Mouse (Mus musculus): Measurements from ENCODE around the gene Ube2ql1.
A peak's percentile ranks its signal among the peaks of the same experiment; 100 is the strongest.

The Ube2ql1 gene

DNA sequence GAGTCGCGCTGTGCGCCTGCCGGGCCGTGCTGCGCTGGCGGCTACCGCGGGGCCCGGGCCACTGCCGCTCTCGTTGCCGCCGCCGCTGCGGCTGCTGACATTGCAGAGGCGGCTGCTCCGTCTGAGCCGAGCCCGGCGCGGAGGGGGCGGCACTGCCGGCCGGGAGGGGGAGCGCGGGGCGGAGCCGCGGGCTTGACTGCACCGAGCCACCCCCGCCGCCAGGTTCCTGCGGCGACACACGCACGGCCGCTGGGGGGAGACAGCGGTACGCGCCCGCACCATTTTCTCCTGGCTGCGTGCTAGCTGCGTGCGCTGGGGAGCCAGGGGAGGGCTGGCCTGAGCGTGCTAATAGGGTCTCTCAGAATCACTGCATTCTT is at the start of gene Ube2ql1:
Gene Ube2ql1, minus strand, starts transcription at position 131 of the 377 bp plus-strand sequence.
- DNase-seq (ENCODE audit: low read depth, low spot score), result peak; percentile 42

DNA sequence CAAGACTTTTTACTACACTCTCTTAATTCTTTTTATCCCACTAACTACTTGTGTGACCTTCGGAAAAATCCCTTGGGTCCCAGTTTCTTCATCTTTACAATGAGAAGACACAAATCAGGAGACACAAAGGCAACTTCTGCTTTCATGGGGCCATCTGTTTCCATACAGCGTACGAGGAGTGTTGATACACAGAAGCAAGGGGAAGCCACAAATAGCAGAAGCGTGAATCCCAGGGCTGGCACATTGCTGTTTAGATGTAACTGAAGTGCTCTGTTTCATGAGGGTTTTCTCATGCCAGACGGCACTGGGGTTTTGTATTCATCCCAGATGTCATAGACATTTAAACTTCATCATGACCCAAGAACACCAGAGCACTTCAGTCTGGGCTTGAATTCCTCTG is 49.0 kb upstream of the Ube2ql1 start:
- DNase-seq (ENCODE audit: low read depth, low spot score), result no peak

DNA sequence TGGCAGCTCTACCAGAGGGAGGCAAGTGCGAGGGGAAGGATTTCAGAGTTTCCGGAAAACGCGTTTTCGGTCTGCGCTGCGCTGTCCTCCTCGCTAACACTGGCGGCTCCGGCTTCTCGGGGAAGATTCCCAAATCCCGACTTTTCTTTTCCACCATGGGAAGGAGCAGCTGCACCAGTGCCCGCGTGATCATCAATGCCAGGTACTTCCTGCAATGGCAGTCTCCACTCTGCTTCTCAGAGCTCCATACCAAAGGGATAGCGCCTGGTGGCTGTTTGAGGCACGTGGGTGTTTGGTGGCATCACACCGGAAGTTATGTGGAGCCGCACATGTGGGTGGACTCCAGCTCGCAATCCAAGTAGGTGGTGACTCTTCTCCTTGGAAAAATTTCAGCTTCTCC is 38.5 kb upstream of the Ube2ql1 start:
- DNase-seq (ENCODE audit: low read depth, low spot score), result no peak

DNA sequence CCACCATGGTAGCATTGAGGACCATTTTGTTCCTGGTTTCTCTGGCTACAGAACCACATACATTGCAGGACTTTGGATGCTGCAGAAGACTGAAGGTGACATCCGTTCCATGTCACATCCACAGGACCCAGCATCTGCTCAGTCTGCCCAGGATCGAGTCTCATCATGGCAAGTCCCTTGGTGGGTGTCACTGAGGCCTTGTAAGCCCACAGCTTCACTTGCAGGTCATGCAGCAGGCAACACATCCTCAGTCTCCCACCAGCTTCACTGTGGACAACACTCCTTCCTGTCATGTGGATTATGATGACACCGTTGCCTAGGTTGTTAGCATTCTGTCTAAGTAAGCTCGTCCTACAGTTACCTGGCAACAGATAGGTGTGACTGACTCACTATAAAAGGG is 32.7 kb upstream of the Ube2ql1 start:
- DNase-seq (ENCODE audit: low read depth, low spot score), result no peak

DNA sequence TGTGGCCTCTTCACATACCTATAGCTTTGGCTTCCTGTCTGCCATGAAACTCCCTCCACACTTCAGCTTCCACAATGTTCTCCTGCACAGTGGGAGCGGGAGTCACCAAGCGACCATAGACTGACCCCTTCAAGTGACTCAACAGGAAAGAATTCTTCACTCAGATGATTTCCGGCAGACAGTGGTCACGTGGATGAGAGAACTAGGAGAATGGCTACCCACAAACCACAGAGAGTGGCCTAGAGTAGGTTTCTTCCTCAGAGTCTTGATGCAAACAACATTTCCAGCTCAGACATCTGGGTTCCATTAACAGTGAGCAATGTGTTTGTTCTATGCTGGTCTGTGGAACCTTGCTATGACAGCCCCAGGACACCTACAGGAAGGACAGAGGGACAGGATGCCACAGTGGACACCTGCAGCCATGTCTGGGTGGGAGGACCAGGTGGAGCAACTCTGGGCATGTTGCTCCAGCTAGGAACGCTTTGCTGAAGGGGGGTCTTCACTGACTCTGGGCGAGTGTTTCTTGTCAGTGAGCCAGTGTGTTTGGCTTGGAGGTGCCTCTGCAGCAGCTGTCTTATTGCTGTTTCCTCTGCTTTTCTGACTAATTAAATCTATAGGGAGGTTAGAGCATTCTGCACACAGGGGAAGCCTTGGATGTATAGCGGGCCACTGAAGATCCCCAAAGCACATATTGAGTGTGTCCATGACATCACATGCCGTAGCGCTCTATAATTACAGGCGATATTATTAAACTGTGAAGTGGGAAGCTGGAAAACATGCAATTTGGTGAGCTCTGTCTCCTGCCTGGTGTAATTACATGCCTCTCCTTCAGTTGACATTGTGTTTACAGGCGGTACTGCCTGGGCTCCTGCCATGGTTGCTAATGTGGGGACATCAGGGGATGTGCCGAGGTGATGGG is 31.1 kb upstream of the Ube2ql1 start:
- DNase-seq (ENCODE audit: low read depth, low spot score), result no peak

DNA sequence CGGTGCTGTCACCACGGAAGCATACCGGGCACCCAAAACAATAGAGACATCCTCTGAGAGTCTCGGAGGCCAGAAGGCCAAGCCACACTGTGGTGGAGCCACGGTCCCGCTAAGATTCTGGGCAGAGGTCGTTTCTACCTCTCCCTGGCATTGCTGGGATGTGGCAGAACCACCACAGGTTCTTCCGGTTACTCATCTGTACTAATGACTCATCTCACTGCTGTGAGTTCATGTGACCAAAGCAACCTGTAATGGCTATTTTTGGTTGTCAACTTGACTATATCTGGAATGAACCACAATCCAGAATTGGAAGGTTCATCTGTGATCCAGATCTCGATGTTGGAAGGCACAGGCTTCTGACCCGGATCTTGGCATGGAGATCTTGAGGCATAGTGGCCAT is 28.5 kb upstream of the Ube2ql1 start:
- no peak for DNase-seq (ENCODE audit: low read depth, low spot score)

DNA sequence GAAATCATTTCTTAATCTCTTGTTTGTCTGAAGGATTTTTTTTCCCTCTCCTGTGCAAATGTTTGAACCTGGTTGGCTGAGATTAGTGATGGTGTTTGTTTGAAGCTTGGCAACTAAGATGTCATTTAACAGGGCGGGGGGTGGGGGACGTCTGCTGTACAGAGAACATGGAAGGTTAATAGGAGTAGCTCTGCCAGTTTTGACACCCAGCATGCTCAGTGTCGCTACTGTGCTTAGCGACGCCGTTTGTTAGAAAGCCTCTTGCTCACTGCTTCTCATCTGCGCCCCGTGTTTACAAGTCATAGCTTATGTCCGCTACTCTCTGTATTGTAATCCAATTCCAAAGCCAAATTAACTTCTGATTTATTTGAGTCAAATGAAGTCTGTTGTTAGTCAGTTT is 25.0 kb upstream of the Ube2ql1 start:
- no peak for DNase-seq (ENCODE audit: low read depth, low spot score)

DNA sequence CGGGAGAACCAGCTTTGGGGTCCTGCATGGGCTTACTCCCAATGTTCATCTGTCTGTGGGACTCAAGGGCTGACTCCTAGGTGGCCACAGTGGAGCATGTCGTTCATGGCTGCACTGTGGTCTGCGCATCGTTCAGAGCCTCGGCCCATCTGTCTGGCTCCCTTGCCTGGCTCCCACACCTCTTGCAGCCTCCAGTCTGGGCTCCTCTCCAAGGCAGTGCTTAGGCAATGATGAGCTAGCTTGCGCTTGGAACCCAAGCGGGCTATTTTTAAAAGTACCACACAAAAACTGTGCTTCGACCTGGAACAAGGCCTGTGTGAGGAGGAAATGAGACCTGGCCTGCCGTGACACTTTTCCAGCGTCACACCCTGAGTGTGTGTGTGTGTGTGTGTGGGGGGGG is 21.7 kb upstream of the Ube2ql1 start:
- no peak for DNase-seq (ENCODE audit: low read depth, low spot score)

DNA sequence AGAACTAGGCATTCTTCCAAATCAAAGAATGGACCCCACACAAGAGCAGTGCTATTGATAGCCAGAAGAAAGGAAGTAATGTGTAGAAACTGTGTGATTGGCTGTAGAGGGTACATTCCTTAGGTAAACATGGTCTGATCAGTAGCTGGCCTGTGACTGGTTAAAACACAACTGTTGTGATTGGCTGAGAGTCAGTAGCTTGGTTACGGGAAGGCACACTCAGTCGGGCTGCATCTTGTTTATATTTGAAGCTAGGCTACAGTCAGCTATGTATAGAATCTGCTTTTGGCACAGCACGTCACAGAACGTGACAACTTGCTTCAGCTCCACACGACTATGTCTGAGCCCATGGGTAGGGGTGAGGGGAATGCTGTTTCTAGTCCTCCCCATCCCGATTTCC is 19.3 kb upstream of the Ube2ql1 start:
- DNase-seq (ENCODE audit: low read depth, low spot score), result no peak

DNA sequence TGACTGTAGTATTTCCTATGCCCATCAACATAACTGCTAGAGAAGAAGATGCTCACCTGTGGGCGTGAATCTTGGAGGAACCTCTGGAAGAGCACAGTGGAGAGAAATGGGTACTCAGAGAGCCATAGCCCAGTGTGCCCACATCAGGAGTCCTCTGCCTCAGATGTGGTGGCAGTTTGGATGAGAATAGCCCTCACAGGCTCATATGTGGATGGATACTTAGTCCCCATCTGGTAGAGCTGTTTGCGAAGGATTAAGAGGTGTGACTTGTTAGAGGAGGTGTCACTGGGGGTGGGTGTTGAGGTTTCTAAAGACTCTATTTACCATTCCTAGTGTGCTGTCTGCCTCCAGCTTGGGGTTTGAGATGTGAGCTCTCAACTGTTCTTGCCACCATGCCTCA is 13.2 kb upstream of the Ube2ql1 start:
- no peak for DNase-seq (ENCODE audit: low read depth, low spot score)

DNA sequence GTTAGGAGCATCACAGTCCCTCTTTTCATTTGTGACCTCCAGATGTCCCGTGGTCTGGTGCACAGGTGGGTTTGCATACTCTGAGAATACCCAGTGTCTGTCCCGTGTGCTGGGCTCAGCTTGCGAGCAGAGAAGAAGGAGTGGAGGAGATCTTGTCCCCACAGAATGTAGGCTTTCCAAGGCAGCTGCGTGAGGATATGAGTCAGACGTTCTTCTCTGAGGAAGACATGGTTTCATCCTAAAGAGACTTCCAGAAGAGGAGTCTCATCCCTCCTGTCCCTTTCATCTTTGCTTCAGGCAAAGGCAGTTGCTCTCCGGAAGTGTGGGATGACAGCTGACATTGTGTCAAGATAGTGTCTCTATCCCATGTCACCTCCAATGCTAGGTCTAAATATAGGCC is 11.8 kb upstream of the Ube2ql1 start:
- DNase-seq (ENCODE audit: low read depth, low spot score), result no peak

DNA sequence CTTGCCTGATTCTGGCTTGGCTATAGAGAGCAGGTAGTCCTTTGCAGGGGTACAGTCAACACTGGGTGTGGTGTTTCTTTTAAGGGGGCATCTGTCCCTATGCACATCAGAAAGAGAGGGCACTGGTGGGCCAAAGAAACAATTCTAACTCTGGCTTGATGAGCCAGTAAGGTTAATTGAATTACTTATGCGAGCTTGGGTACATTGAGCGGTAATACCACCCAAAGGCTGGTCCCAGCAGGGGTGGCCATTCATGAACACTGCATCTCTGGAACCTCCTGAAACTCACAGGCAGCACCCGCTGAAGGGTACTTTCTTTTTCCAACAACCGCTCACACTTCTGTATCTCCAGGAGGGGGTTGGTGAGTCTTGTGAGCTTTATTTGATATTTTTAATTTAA is 9.1 kb upstream of the Ube2ql1 start:
- no peak for DNase-seq (ENCODE audit: low read depth, low spot score)

DNA sequence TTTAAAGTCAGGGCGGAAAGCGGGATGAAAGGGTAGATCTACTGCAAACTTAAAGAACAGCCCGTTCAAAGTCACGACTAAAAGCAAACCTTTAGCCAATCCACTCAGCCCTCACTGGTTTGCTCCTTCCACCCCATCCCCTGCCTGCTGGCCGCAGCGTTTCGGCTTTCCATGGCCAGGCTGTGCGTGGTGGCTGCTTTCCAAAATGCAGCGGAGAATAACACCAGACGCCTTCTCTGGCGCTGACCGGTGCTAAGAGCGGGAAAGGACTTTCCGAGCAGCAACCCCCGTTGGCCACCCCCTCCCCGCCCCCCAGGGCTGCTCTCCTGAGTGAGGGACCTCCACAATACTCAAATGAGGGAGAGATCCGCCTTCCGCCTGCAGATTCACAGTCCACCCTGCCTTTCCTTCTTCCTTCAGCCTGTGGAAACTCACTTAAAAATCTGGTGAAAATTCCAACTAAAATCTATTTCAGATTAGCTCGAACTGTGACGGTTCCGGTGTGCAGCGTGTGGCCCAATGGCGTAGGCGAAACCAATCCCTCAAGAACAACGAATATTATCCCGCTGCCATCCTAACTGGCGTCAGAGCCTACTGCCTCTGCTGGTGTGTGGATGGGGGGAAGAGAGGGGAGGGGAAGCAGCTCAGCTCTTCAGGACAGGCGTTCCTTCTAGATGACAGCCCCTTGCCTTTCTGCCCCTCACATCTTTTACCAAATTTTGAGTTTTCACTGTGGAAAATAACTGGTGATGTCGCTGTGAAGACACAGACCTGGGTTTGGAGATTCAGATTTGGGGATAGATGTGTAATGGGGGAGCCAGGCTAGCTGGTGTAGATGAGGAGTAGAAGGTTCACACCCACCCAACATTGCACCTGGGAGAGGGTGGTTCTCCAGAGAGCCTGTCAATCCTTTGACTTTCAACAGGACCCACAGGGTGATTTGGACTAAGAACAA is 919 bp upstream of the Ube2ql1 start:
- DNase-seq (ENCODE audit: low read depth, low spot score), result no peak

DNA sequence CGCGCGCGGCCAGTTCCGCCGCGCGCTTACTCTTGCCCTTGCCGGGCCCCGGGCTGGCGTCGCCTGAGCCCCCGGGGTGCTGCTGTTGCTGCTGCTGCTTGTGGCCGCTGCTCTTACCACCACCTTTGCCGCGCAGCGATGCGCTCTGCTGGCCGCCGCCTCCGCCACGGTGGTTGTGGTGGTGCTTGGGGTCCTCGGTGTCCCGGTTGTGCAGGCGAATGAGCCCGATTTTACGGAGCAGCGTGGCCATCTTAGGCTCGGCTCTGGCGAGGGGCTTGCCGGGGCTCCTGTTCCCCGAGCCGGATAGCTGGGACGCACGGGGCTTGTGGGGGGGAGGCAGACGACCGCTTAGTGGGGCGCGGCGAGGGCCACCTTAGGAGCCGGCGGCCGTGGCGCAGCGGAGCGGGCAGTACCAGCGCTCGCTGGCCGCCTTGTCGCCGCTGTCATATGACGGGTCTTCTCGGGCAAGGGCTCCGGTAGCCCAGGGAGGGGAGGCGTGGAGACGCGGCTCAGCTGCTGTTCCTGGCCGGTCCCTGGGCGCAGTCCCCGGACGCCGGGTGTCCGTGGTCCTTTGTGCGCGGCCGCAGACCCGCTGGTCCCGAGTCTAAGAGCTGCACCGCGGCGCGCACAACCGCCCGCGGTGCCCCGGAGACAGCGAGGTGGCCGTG is 464 bp downstream of the Ube2ql1 start:
- DNase-seq (ENCODE audit: low read depth, low spot score), result peak; percentile 8

DNA sequence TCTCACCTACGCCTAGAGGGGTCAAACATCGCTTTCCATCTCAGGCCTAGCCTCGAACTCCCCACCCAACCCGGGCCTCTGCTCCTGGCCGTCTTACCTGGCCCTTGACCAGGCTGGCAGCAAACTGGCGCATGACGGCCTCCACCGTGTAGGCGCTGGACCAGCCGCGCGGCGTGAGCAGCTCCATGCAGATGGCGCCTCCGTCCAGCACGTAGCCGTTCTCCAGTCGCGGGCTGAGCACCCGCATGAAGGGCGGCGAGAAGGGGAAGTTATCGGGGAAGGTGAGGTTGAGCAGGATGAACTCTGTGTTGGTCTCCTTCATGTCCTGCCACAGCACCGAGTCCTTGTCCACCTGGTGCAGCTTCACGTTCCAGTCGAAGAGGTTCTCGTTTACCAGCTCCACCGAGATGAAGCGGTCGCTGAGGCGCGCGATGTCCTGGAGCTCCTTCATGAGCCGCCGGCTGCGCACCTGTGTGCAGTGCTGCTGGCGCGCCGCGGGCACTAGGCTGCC is 1.2 kb downstream of the Ube2ql1 start:
- DNase-seq (ENCODE audit: low read depth, low spot score), result no peak

DNA sequence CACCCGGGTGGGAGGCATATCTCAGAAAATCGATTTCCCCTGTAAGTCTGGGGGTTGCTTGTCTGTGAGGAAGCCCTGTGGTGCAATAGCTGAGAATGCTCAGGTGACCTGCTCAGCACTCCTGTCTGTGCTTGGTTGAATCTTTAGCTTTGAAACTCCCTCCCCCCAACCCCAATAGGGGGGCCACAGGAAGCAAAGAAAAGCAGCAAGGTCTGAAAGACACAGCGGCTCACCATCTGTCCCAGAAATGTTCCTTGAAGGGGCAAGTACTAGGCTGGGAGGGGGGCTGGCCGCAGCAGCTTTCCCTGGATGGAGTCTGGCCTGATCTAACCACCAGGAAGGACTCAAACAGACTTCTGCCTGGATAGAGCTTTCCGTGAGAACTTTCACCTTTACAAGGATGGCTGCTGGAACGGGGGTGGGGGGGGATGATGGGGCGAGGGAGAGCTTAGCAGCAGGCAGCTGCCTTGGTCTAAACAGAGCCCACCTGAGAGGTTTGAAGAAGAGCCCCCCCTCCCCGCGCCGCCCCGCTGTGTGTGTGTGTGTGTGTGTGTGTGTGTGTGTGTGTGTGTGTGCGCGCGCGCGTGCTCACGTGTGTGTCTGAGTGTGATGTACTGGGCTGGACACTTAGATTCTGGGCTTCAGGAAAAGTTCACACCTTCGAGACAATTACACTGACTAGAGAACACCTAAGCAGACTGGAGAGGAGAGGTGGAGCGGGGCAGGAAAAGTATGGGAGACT is 2.1 kb downstream of the Ube2ql1 start:
- DNase-seq (ENCODE audit: low read depth, low spot score), result no peak

DNA sequence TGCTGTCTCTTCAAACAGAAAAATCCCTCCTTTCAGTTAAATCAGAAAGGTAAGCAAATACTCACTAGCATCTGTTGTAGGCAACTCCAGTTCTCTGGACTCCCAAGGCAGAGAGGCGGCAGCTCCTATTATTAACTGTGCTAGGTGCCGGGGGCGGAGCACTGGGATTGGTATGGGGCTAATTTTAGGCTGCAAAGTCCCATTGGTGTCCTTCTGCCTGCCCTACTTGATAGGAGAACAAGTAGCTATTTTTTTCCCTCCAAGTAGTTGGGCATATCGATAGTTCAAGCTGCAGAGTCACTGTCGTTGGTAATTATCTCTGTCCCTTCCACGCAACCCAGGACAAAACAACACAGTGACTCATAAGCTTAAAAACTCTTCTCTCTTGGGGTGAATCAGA is 7.1 kb downstream of the Ube2ql1 start:
- DNase-seq (ENCODE audit: low read depth, low spot score), result no peak

DNA sequence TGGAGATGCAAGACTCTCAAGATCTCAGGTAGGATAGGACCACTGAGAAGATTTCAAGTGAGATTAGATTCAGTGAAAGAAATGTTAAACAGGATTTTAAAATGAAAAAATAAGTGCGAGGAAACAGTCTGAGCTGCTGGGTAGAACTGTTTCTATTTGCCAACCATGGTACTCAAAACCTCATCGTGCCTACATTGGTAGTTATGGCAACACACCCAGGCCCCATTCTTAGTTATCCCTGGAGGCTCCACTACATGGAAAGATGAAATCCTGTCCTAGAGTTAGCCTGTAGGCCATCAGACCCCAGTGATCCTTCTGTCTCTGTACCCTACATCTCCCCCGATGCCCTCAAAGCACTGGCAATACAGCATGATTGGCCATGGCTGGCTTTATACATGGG is 14.3 kb downstream of the Ube2ql1 start:
- no peak for DNase-seq (ENCODE audit: low read depth, low spot score)

DNA sequence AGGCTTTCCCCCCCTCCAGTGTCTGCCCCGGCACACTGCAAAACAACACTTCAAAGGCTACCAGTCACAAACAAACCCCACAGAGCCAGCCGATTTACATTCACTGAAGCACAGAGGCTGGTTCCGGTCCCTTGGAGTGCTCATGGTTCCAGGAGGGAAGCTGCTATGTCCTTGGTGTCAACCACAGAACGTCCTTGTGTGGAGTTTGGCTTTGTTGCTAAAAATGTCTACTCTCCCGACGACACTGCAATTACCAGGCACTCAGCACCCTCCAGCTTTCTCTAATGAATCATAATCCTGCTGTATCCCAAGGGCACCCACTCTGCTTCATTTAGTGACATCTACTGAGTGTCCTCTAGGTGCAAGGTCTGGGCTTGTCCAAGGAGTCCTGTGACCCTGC is 18.5 kb downstream of the Ube2ql1 start:
- no peak for DNase-seq (ENCODE audit: low read depth, low spot score)

DNA sequence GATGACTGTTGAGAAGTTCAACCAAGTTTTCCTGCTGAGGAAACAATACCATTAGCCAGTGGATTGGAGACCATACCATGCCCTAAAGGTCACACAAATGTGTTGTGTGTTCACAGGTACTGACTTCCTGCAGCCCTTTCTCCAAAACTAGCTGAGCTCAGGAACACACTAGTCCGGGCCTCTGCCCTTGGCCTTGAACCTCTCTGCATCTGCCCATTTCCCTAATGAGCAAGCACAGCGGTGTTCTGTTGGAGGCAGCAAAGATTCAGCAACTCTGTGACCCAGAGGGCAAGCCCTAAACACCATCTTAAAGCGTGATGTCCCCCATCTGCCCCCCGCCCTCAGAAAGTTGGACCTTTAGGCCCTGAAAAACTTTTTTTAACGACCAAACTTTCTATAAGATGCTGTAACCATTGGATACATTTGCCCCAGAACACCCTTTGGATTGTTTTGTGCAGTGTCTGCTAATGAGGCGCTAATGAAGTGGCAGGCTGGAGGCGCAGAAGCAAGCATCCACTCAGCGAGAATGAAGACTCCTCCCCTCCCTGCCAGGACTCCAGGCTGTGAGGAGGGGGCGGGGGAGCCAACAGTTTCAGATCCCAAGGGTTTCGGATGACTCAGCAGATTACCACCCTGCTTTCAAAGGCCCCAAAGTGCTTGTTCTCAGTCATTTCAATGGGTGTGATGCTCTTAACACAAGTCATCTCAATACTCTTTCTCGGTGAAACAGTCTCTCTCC is 21.7 kb downstream of the Ube2ql1 start:
- no peak for DNase-seq (ENCODE audit: low read depth, low spot score)
